Comparison of ENCODE assay signal across 12 mouse cellular contexts in the genomic region with DNA sequence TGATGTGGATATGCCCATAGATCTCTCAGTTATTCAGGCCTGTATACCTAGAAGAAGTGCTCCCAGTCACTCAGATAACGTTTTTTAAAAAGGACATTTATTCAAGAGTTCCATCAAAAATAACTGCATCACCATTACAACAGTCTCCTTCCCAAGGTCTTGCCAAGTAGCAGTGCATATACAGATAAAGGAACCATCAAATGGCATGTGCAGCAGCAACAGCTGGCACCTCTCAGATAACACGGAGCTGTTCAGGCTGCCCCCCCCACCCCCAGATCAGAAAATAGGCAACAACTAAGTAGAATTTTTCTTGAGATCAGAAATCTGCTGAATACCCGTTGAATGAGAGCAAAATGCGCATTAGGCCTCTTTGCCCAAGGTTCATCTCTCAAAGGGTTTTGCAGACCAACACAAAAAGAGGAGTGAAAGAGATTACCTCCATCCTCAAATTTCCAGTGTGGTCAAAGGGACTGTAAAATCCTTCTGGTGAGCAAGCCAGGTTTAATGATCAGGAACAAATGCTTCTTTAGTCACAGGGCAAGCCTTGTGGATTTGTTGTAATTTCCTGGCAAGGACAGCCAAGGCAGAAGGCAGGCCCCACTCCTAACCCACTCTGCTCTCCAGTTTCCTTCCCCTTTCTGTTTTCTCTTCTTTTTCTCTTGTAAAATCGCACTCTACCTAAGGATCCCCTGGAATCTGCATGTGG.
DNase-seq lines count a peak whose midpoint lies in the region; ATAC-seq and TF ChIP-seq lines count a peak whose summit lies in the region.
"Had no signal": no experiment of that assay in that cellular context is flagged by ENCODE, and none has a peak within 500 bp of the region (broad histone marks: within the 10 kb centered on the region; RNA-seq: fewer than 3 reads in every experiment).

No protein-coding gene starts in this region.

- no peak for TF ChIP-seq CTCF in brain, embryonic 14.5 days (IDR thresholded peaks at IDR 0.05; ENCODE audit: borderline replicate concordance, extremely low read depth, insufficient read depth, insufficient read length)
- TF ChIP-seq CTCF in heart, adult 2 months (IDR thresholded peaks at IDR 0.05): no peak

- H3K27ac ChIP-seq in kidney, embryonic 16.5 days (ENCODE audit: low read length): peak overlapping the region; percentile 51
- no peak overlapping the region for H3K27ac ChIP-seq in heart, adult 2 months
- H3K27ac ChIP-seq: embryonic facial prominence, embryonic 12.5 days had no signal

- WGBS in kidney, embryonic 16.5 days: 36% methylated on average over 5 of the region's 5 CpGs
- 57% methylated on average over 5 of the region's 5 CpGs for WGBS in heart, adult 2 months

- H3K9me3 ChIP-seq in kidney, embryonic 16.5 days (ENCODE audit: low read length): no peaks in the 10 kb centered on the region
- H3K9me3 ChIP-seq: embryonic facial prominence, embryonic 12.5 days had no signal

- H3K36me3 ChIP-seq in kidney, embryonic 16.5 days (ENCODE audit: insufficient read depth, low read length): no peaks in the 10 kb centered on the region
- no peaks in the 10 kb centered on the region for H3K36me3 ChIP-seq in heart, adult 2 months (ENCODE audit: control insufficient read depth, insufficient read depth, low read length)
- H3K36me3 ChIP-seq: embryonic facial prominence, embryonic 12.5 days had no signal

- ATAC-seq in kidney, embryonic 16.5 days (ENCODE audit: low FRiP score, low TSS enrichment): peak; percentile 59; the same call in 1 of the 2 replicates
- ATAC-seq in CD4-positive, CD25-positive, alpha-beta regulatory T cell, adult 4 months: no peak

- no peaks in the 10 kb centered on the region for H3K79me2 ChIP-seq in heart, adult 2 months (replicated peaks; ENCODE audit: control insufficient read depth, insufficient read depth, low read length)

- intact Hi-C loops in heart, adult 2 months (cut with DNase I): no loop called here

- no peaks in the 10 kb centered on the region for H3K4me1 ChIP-seq in kidney, embryonic 16.5 days (ENCODE audit: insufficient read depth, low read length)
- no peaks in the 10 kb centered on the region for H3K4me1 ChIP-seq in heart, adult 2 months (ENCODE audit: control insufficient read depth, insufficient read depth, low read length)
- H3K4me1 ChIP-seq: embryonic facial prominence, embryonic 12.5 days had no signal

- no peak overlapping the region for H3K4me2 ChIP-seq in kidney, embryonic 16.5 days (replicated peaks; ENCODE audit: low read depth, low read length)
- H3K4me2 ChIP-seq: embryonic facial prominence, embryonic 12.5 days had no signal

- TF ChIP-seq POLR2A in brain, embryonic 14.5 days (IDR thresholded peaks at IDR 0.05; ENCODE audit: borderline replicate concordance, extremely low read depth, insufficient read depth, insufficient read length, poor library complexity, severe bottlenecking): no peak
- TF ChIP-seq POLR2A in heart, adult 2 months (IDR thresholded peaks at IDR 0.05; ENCODE audit: insufficient read depth, low read depth, low read length): no peak

- DNase-seq in kidney, adult 9 months: no peak
- DNase-seq in brain, embryonic 14.5 days (ENCODE audit: low read depth): peak; percentile 67
- peak; percentile 23 to 28 for DNase-seq in cerebellum, postnatal 25 days
- DNase-seq in lung, postnatal 14 days: peak; percentile 3
- DNase-seq in heart, adult 2 months: no peak
- DNase-seq: adrenal gland, adult 8-10 months; kidney, postnatal 14 days; liver; thymus, postnatal 4 days had no signal

- no peak overlapping the region for H3K4me3 ChIP-seq in kidney, embryonic 16.5 days (ENCODE audit: low read length)
- no peak overlapping the region for H3K4me3 ChIP-seq in heart, adult 2 months
- H3K4me3 ChIP-seq: embryonic facial prominence, embryonic 12.5 days had no signal

- TF ChIP-seq EP300 in heart, adult 2 months (IDR thresholded peaks at IDR 0.05; ENCODE audit: insufficient read depth, low read depth, low read length): no peak

- H3K27me3 ChIP-seq in kidney, embryonic 16.5 days (ENCODE audit: insufficient read depth, low read length): no peaks in the 10 kb centered on the region; the same call in 1 of the 2 replicates
- H3K27me3 ChIP-seq in heart, adult 2 months (ENCODE audit: control insufficient read depth, insufficient read depth, low read length): no peaks in the 10 kb centered on the region
- H3K27me3 ChIP-seq: embryonic facial prominence, embryonic 12.5 days had no signal

- no peak overlapping the region for H3K9ac ChIP-seq in kidney, embryonic 16.5 days (replicated peaks; ENCODE audit: low read length)
- H3K9ac ChIP-seq in heart, adult 2 months (ENCODE audit: low read depth, low read length): no peak overlapping the region
- H3K9ac ChIP-seq: embryonic facial prominence, embryonic 12.5 days had no signal

Comparison
In these comparisons a context has a peak if more than half of its experiments do, and no peak if none do; other contexts are left out.
1. DNase-seq: peak in brain, embryonic 14.5 days (single experiment), cerebellum, postnatal 25 days (2 of 2) and lung, postnatal 14 days (single experiment); none in kidney, adult 9 months (single experiment) and heart, adult 2 months (0 of 2).